Mouse (Mus musculus): ENCODE results near the gene E130218I03Rik.
"Not testable (repeated sequence)": the region's sequence is repeated elsewhere in the genome, so short reads cannot be mapped to it uniquely, and the experiment has no call there.

E130218I03Rik gene

GRCm38 (mm10) chr4:134251241-134252130 is 8.0 kb downstream of the E130218I03Rik start:
- in situ Hi-C loops (cut with MboI; ENCODE audit: low sequenced_read_pairs): no loop called here

- in situ Hi-C loops (cut with MboI; ENCODE audit: low sequenced_read_pairs): no loop called here
These were observed 8.9 kb downstream of the E130218I03Rik start for GRCm38 (mm10) chr4:134252131-134252910.

GRCm38 (mm10) chr4:134252911-134253721 is 9.7 kb downstream of the E130218I03Rik start:
- in situ Hi-C loops (cut with MboI; ENCODE audit: low sequenced_read_pairs): no loop called here

GRCm38 (mm10) chr4:134253722-134254324 is 10.4 kb downstream of the E130218I03Rik start, which contains the start of gene Grrp1:
Gene Grrp1 (minus strand): TSS chr4:134254106.
- in situ Hi-C loops (cut with MboI; ENCODE audit: low sequenced_read_pairs): no loop called here

GRCm38 (mm10) chr4:134254835-134255234 is 11.4 kb downstream of the E130218I03Rik start:
- in situ Hi-C loops (cut with MboI; ENCODE audit: low sequenced_read_pairs): no loop called here

GRCm38 (mm10) chr4:134255854-134256253 is 12.4 kb downstream of the E130218I03Rik start:
- in situ Hi-C loops (cut with MboI; ENCODE audit: low sequenced_read_pairs): no loop called here

- in situ Hi-C loops (cut with MboI; ENCODE audit: low sequenced_read_pairs): no loop called here
These were observed 13.1 kb downstream of the E130218I03Rik start for GRCm38 (mm10) chr4:134256407-134257197.

GRCm38 (mm10) chr4:134257198-134258009 is 13.9 kb downstream of the E130218I03Rik start:
- in situ Hi-C loops (cut with MboI; ENCODE audit: low sequenced_read_pairs): no loop called here

- in situ Hi-C loops (cut with MboI; ENCODE audit: low sequenced_read_pairs): no loop called here
These were observed 14.9 kb downstream of the E130218I03Rik start for GRCm38 (mm10) chr4:134258354-134258753.

- in situ Hi-C loops (cut with MboI; ENCODE audit: low sequenced_read_pairs): no loop called here
These were observed 19.7 kb downstream of the E130218I03Rik start for GRCm38 (mm10) chr4:134263191-134263590.

GRCm38 (mm10) chr4:134265860-134266585 is 22.6 kb downstream of the E130218I03Rik start:
- in situ Hi-C loops (cut with MboI; ENCODE audit: low sequenced_read_pairs): no loop called here

GRCm38 (mm10) chr4:134268102-134268655 is 24.7 kb downstream of the E130218I03Rik start:
- in situ Hi-C loops (cut with MboI; ENCODE audit: low sequenced_read_pairs): no loop called here

GRCm38 (mm10) chr4:134269622-134270021 is 26.2 kb downstream of the E130218I03Rik start:
- in situ Hi-C loops (cut with MboI; ENCODE audit: low sequenced_read_pairs): not testable (repeated sequence)

- in situ Hi-C loops (cut with MboI; ENCODE audit: low sequenced_read_pairs): no loop called here
These were observed 28.5 kb downstream of the E130218I03Rik start for GRCm38 (mm10) chr4:134271979-134272378.

- in situ Hi-C loops (cut with MboI; ENCODE audit: low sequenced_read_pairs): no loop called here
These were observed 29.4 kb downstream of the E130218I03Rik start for GRCm38 (mm10) chr4:134272731-134273416.

GRCm38 (mm10) chr4:134273417-134274345 is 30.2 kb downstream of the E130218I03Rik start:
- in situ Hi-C loops (cut with MboI; ENCODE audit: low sequenced_read_pairs): no loop called here
